Mouse (Mus musculus): ENCODE results near the gene Dusp8. TPM values are rescaled to one million over a fixed set of nuclear protein-coding genes. Genes with fewer than 3 reads are reported as not detected.
A peak's percentile ranks its signal among the peaks of the same experiment; 100 is the strongest.
"Not testable (repeated sequence)": the region's sequence is repeated elsewhere in the genome, so short reads cannot be mapped to it uniquely, and the experiment has no call there.

Dusp8 gene
- 94.9 and 102 TPM in 2 replicates for polyA plus RNA-seq (2012; rRNA removed)

GRCm38 (mm10) chr7:142095183-142095931 is at the start of gene Dusp8:
Dusp8 (minus strand) TSS chr7:142095843.
- TF ChIP-seq POLR2A (IDR thresholded peaks at IDR 0.05; ENCODE audit: extremely low read depth, insufficient read depth, low read length) (0 out of 2 replicates have a peak, but pooled peaks have one; percentile 5), CTCF (IDR thresholded peaks at IDR 0.05; ENCODE audit: extremely low read depth, insufficient read depth, low read length) (no peak)
- H3K4me3 ChIP-seq (ENCODE audit: insufficient read depth, low read length), result peak within 1 kb of the TSS; percentile 80
- H3K27ac ChIP-seq (ENCODE audit: insufficient read depth, low read length), result peak within 1 kb of the TSS; percentile 100
- peaks cover 11% of the 10 kb centered on the region for H3K4me1 ChIP-seq (ENCODE audit: control insufficient read depth, insufficient read depth, low read length)

GRCm38 (mm10) chr7:142144507-142144906 is 48.9 kb upstream of the Dusp8 start, which contains the start of gene Gm45337:
Gm45337 (minus strand) TSS chr7:142144607.
- Histone ChIP-seq H3K27ac (ENCODE audit: insufficient read depth, low read length) (no peak within 1 kb of the TSS), H3K4me3 (ENCODE audit: insufficient read depth, low read length) (no peak within 1 kb of the TSS), H3K4me1 (ENCODE audit: control insufficient read depth, insufficient read depth, low read length) (no peaks in the 10 kb centered on the region)
- TF ChIP-seq POLR2A (IDR thresholded peaks at IDR 0.05; ENCODE audit: extremely low read depth, insufficient read depth, low read length), result no peak
- no peak for TF ChIP-seq CTCF (IDR thresholded peaks at IDR 0.05; ENCODE audit: extremely low read depth, insufficient read depth, low read length)

GRCm38 (mm10) chr7:142143506-142144010 is 47.9 kb upstream of the Dusp8 start:
- H3K4me1 ChIP-seq (ENCODE audit: control insufficient read depth, insufficient read depth, low read length); H3K27ac ChIP-seq (ENCODE audit: insufficient read depth, low read length); H3K4me3 ChIP-seq (ENCODE audit: insufficient read depth, low read length): not testable (repeated sequence)

- no peak overlapping the region for H3K27ac ChIP-seq (ENCODE audit: insufficient read depth, low read length)
- H3K4me1 ChIP-seq (ENCODE audit: control insufficient read depth, insufficient read depth, low read length), result no peaks in the 10 kb centered on the region
- TF ChIP-seq CTCF (IDR thresholded peaks at IDR 0.05; ENCODE audit: extremely low read depth, insufficient read depth, low read length) (no peak), POLR2A (IDR thresholded peaks at IDR 0.05; ENCODE audit: extremely low read depth, insufficient read depth, low read length) (no peak)
- no peak overlapping the region for H3K4me3 ChIP-seq (ENCODE audit: insufficient read depth, low read length)
These were observed 45.1 kb upstream of the Dusp8 start for GRCm38 (mm10) chr7:142140696-142141095.

GRCm38 (mm10) chr7:142135934-142136333 is 40.3 kb upstream of the Dusp8 start, which contains the start of gene Gm39115:
Gm39115 (minus strand) TSS chr7:142136034.
- H3K4me1 ChIP-seq (ENCODE audit: control insufficient read depth, insufficient read depth, low read length); H3K27ac ChIP-seq (ENCODE audit: insufficient read depth, low read length); H3K4me3 ChIP-seq (ENCODE audit: insufficient read depth, low read length): not testable (repeated sequence)

- TF ChIP-seq CTCF (IDR thresholded peaks at IDR 0.05; ENCODE audit: extremely low read depth, insufficient read depth, low read length) (peak; percentile 51), POLR2A (IDR thresholded peaks at IDR 0.05; ENCODE audit: extremely low read depth, insufficient read depth, low read length) (no peak)
- Histone ChIP-seq H3K27ac (ENCODE audit: insufficient read depth, low read length) (no peak overlapping the region), H3K4me1 (ENCODE audit: control insufficient read depth, insufficient read depth, low read length) (no peaks in the 10 kb centered on the region), H3K4me3 (ENCODE audit: insufficient read depth, low read length) (no peak overlapping the region)
These were observed 38.8 kb upstream of the Dusp8 start for GRCm38 (mm10) chr7:142134206-142134995.

GRCm38 (mm10) chr7:142128843-142129242 is 33.2 kb upstream of the Dusp8 start:
- Histone ChIP-seq H3K27ac (ENCODE audit: insufficient read depth, low read length) (no peak overlapping the region), H3K4me1 (ENCODE audit: control insufficient read depth, insufficient read depth, low read length) (no peaks in the 10 kb centered on the region), H3K4me3 (ENCODE audit: insufficient read depth, low read length) (no peak overlapping the region)
- no peak for TF ChIP-seq POLR2A (IDR thresholded peaks at IDR 0.05; ENCODE audit: extremely low read depth, insufficient read depth, low read length)
- TF ChIP-seq CTCF (IDR thresholded peaks at IDR 0.05; ENCODE audit: extremely low read depth, insufficient read depth, low read length), result no peak

GRCm38 (mm10) chr7:142120629-142121028 is 25.0 kb upstream of the Dusp8 start, which contains the start of gene Gm45618:
Gm45618 (minus strand) TSS chr7:142120729.
- not testable (repeated sequence) for H3K4me1 ChIP-seq (ENCODE audit: control insufficient read depth, insufficient read depth, low read length); H3K4me3 ChIP-seq (ENCODE audit: insufficient read depth, low read length); H3K27ac ChIP-seq (ENCODE audit: insufficient read depth, low read length)

GRCm38 (mm10) chr7:142119632-142120031 is 24.0 kb upstream of the Dusp8 start:
- H3K4me3 ChIP-seq (ENCODE audit: insufficient read depth, low read length), result no peak overlapping the region
- H3K27ac ChIP-seq (ENCODE audit: insufficient read depth, low read length), result no peak overlapping the region
- TF ChIP-seq CTCF (IDR thresholded peaks at IDR 0.05; ENCODE audit: extremely low read depth, insufficient read depth, low read length), result peak; percentile 43; the same call in 1 of the 2 replicates
- no peak for TF ChIP-seq POLR2A (IDR thresholded peaks at IDR 0.05; ENCODE audit: extremely low read depth, insufficient read depth, low read length)
- H3K4me1 ChIP-seq (ENCODE audit: control insufficient read depth, insufficient read depth, low read length), result no peaks in the 10 kb centered on the region

GRCm38 (mm10) chr7:142104747-142105146 is 9.1 kb upstream of the Dusp8 start:
- H3K27ac ChIP-seq (ENCODE audit: insufficient read depth, low read length), result no peak overlapping the region
- H3K4me3 ChIP-seq (ENCODE audit: insufficient read depth, low read length), result no peak overlapping the region
- TF ChIP-seq CTCF (IDR thresholded peaks at IDR 0.05; ENCODE audit: extremely low read depth, insufficient read depth, low read length) (no peak), POLR2A (IDR thresholded peaks at IDR 0.05; ENCODE audit: extremely low read depth, insufficient read depth, low read length) (no peak)
- H3K4me1 ChIP-seq (ENCODE audit: control insufficient read depth, insufficient read depth, low read length), result no peaks in the 10 kb centered on the region

Data from cortical plate, adult 2 months (tissue).